Mouse (Mus musculus): ENCODE measurements around the gene Tmem178.

DNA sequence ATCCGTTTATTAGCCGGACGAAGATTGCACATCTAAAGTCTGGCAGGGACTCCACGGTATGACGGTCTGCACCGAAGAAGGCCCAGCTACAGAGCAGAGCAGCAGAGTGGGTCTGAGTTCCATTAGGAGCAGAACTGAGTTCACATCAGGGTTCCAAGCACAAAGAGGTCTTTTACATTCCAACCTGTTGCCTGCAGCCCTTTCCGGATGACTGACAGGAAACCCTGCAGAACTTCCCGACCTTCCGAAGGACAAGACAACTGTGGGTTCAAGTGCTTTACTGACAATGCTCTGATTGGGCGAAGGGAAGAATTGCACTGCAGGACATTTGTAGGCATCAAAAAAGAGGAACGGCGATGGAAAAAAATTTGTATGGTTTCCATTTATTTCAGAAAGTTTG, 56.6 kb downstream of the Tmem178 start:
- no peak for TF ChIP-seq POLR2A (IDR thresholded peaks at IDR 0.05; ENCODE audit: extremely low read depth, insufficient read depth, low read length)
- TF ChIP-seq CTCF (IDR thresholded peaks at IDR 0.05; ENCODE audit: extremely low read depth, insufficient read depth, low read length): no peak
